Mouse (Mus musculus) cortical plate, adult 2 months (tissue): ENCODE results near the gene Krtap24-1. TPM values are rescaled to one million over a fixed set of nuclear protein-coding genes. Genes with fewer than 3 reads are reported as not detected.

Experiments used
- H3K27ac ChIP-seq: fragments of 200-500 bp; 2 replicates; pipeline ENCODE4 v1.5.1; 2012; ENCODE audit warnings: low read length, control low read depth, inconsistent platforms; ENCODE audit not compliant: insufficient read depth
- H3K4me1 ChIP-seq: fragments of 200-500 bp; 2 replicates; pipeline ENCODE4 v1.6.1; 2011; ENCODE audit warnings: low read length; ENCODE audit not compliant: control insufficient read depth, insufficient read depth
- H3K4me3 ChIP-seq: fragments of 200-500 bp; 2 replicates; pipeline ENCODE4 v1.5.1; 2011; ENCODE audit warnings: mild to moderate bottlenecking, low read length, control low read depth; ENCODE audit not compliant: insufficient read depth
- CTCF ChIP-seq: fragments of 200-500 bp; IDR thresholded peaks from 2 replicates; pipeline ENCODE4 v1.5.1; 2011; ENCODE audit warnings: mild to moderate bottlenecking, control low read depth, low read length; ENCODE audit not compliant: insufficient read depth; ENCODE audit errors: extremely low read depth
- POLR2A ChIP-seq: fragments of 200-500 bp; IDR thresholded peaks from 2 replicates; pipeline ENCODE4 v1.6.1; 2011; ENCODE audit warnings: mild to moderate bottlenecking, low read length, control low read depth; ENCODE audit not compliant: insufficient read depth; ENCODE audit errors: extremely low read depth
- polyA plus RNA-seq: library from polyadenylated mRNA; depleted of rRNA; stranded (reverse); fragments of >200 nt; gene quantifications from 2 replicates; pipeline ENCODE4 v1.2.3, GENCODE M21; 2012

Krtap24-1 gene
- polyA plus RNA-seq, 1 experiment: not detected

DNA sequence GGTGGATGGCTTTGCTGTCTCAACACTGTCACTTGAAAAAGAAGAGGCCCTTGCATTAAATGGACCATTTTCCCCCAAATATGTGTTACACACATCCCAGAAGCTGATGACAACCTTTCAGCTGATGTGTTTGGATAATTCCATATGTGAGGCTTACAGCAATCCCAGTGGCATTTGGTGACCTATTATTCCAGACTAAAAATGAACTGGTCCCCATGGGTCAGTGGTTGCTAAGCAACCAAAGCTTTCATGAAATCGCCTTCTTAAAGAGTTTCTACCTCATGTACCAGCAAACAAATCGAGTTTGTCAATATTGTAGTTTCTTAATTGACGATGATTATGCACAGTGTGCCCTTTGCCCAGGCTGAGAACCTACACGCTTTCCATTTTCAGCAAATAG, 633 bp upstream of the Krtap24-1 start:
- H3K27ac ChIP-seq: no peak overlapping the region
- no peak overlapping the region for H3K4me3 ChIP-seq
- H3K4me1 ChIP-seq: no peaks in the 10 kb centered on the region
- TF ChIP-seq POLR2A: no peak
- no peak for TF ChIP-seq CTCF

GRCm38 (mm10) chr16:88604570-88604969, 7.5 kb downstream of the Krtap24-1 start:
- Histone ChIP-seq H3K4me1 (no peaks in the 10 kb centered on the region), H3K27ac (no peak overlapping the region), H3K4me3 (no peak overlapping the region)
- no peak for TF ChIP-seq POLR2A
- TF ChIP-seq CTCF: no peak

DNA sequence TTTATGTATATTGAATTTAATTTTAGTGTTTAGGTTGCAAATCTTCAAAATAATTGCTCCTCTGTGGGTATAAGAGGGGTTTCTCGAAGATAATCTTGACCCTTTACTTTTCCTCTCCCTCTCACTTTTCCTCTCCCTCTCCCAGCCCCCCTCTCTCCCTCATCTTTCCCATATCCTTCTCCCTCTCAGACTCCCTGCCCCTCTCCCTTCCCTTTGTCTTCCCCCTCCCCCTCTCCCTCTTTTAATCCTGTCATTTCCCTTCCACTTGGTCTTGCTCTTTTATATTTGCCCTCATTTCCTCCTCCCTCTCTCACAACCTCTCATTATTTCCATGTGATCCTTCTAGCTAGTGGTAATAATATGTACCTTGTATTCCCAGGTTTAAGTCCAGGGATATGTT, 9.6 kb downstream of the Krtap24-1 start:
- TF ChIP-seq CTCF (no peak), POLR2A (no peak)
- H3K4me1 ChIP-seq: no peaks in the 10 kb centered on the region
- no peak overlapping the region for H3K27ac ChIP-seq
- H3K4me3 ChIP-seq: no peak overlapping the region

DNA sequence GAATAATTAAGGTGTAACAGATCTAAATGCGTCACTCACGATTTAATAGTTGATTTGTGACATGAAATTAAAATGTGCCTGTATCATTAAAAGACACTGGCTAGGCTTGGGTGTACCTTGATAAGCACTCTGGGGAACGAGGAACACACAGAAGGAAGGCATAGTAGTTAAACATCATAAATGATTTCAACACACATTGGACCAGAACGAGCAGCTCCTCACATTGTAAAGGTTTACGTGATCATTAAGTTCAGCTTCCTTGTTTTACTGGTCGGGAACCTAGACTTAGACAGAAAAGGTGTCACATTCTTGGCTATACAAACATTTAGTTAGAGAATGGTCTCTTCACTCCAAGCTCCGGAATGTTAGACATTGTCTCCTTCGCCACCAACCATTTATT, 11.8 kb downstream of the Krtap24-1 start:
- no peak for TF ChIP-seq CTCF

GRCm38 (mm10) chr16:88599504-88600237, 12.4 kb downstream of the Krtap24-1 start:
- TF ChIP-seq POLR2A: no peak
- TF ChIP-seq CTCF: no peak
- Histone ChIP-seq H3K4me1 (no peaks in the 10 kb centered on the region), H3K4me3 (no peak overlapping the region), H3K27ac (no peak overlapping the region)

More for the DNA sequence above, 11.8 kb downstream of the Krtap24-1 start:
- Histone ChIP-seq H3K4me3 (no peak overlapping the region), H3K4me1 (no peaks in the 10 kb centered on the region), H3K27ac (no peak overlapping the region)

GRCm38 (mm10) chr16:88592758-88593157, 19.3 kb downstream of the Krtap24-1 start:
- H3K27ac ChIP-seq: no peak overlapping the region
- no peak overlapping the region for H3K4me3 ChIP-seq
- TF ChIP-seq CTCF (no peak), POLR2A (no peak)
- H3K4me1 ChIP-seq: no peaks in the 10 kb centered on the region

DNA sequence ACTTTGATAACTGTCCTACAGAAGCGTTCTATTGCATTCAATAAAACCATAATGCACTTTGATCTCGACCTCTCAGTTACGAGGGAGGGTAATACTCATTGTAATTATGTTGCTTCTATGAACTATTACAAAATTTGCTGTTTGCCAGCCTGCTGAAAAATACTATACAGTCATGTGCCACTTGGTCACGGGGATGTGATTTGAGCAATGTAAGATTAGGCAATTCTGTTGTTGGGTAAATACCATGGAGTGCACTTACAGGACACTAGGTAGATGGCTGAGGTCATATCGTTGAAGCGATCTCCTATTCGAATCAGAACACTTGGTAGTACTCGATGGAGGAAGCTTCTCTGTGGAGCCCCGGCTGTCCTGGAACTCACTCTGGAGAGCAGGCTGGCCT, 28.7 kb downstream of the Krtap24-1 start:
- no peak for TF ChIP-seq POLR2A
- no peak for TF ChIP-seq CTCF
- H3K4me1 ChIP-seq: no peaks in the 10 kb centered on the region
- H3K27ac ChIP-seq: no peak overlapping the region
- no peak overlapping the region for H3K4me3 ChIP-seq

DNA sequence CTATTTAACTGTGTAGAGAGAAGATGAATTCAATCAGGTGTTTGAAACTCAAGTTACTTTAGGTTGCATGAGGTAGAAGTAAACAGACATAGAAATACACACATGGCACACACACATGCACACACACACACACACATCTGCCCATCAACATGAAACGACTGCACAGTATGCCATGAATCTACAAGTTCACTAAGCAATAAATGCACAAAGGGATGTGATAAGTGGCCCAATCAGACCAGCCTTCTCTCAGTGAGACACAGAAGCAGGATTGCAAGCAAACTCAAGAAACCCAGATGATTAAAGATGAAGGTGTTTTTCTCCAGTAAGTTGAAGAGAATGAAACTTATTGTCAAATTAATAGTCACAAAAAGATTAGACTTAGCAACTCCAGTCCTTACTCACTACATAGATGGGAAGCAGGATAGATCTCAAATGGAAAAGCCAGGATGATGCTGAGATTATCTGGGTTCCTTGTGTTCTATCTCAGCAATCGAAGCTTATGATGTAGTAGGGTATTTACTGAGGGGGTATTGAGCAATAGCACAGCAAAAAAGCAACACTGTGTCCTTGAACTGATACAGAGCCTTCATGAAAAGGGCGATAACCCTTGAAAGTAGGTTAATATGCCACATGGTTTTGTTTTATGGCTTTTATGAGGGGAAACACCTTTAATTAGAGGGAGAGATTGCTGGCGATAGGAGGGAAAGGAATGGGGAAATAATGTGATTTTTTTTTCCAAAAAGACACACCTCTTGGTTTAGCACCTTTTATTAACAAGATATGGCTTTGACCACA, 36.0 kb downstream of the Krtap24-1 start:
- H3K27ac ChIP-seq: no peak overlapping the region
- no peak overlapping the region for H3K4me3 ChIP-seq
- H3K4me1 ChIP-seq: no peaks in the 10 kb centered on the region
- TF ChIP-seq POLR2A: no peak
- no peak for TF ChIP-seq CTCF

DNA sequence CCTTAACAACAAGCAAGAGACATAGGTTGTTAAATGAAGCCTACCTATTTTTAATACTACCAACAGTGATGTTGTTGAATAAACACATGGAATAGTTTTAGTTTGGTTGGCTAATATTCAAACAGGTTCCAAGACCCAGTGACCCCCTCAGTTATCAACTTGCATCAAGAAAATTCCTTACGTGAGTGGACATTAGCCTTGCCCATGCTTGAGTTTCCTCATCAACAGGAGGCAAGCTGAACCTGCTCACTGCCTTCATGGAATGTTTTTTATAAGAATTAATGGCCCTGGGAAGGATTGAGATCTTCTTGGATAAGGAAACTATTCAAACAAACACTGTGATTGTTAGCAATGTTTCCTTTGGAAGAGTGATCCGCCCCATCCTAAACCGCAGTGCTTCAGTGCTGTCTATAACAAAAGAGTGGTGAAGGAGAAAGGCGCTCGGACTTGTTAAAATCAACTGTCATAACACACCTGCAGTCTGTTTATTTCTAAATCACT, 39.1 kb downstream of the Krtap24-1 start:
- Histone ChIP-seq H3K27ac (no peak overlapping the region), H3K4me3 (no peak overlapping the region), H3K4me1 (no peaks in the 10 kb centered on the region)
- TF ChIP-seq POLR2A (no peak), CTCF (no peak)

GRCm38 (mm10) chr16:88570136-88570535, 41.9 kb downstream of the Krtap24-1 start:
- Histone ChIP-seq H3K27ac (no peak overlapping the region), H3K4me1 (no peaks in the 10 kb centered on the region), H3K4me3 (no peak overlapping the region)
- no peak for TF ChIP-seq POLR2A
- TF ChIP-seq CTCF: no peak
